Mouse (Mus musculus): ENCODE measurements around the gene 4933427D14Rik.

GRCm38 (mm10) chr11:72173506-72173905 lies 33.8 kb downstream of the 4933427D14Rik start:
- TF ChIP-seq CTCF (IDR thresholded peaks at IDR 0.05; ENCODE audit: low read depth) (no peak), EP300 (IDR thresholded peaks at IDR 0.05; ENCODE audit: low read depth) (no peak)

All from heart, postnatal 0 days (tissue).